Mouse (Mus musculus) lung, embryonic 14.5 days (tissue): ENCODE results near the gene Nt5c2. TPM values are rescaled to one million over a fixed set of nuclear protein-coding genes. Genes with fewer than 3 reads are reported as not detected.

Source experiments
- ATAC-seq: fragments of 200-750 bp; cut with Nextera tagmentation; 2 replicates; pipeline ENCODE4 v1.8.0; 2017; ENCODE audit warnings: mild to moderate bottlenecking, moderate TSS enrichment, moderate library complexity; ENCODE audit not compliant: insufficient read depth
- DNase-seq: peaks from one replicate; pipeline ENCODE4 v3.0.0-alpha.2; 2015
- H3K27ac ChIP-seq: fragments of 300-500 bp; sonication (generic); 2 replicates; pipeline ENCODE4 v1.5.1; 2014; ENCODE audit warnings: low read depth, mild to moderate bottlenecking, moderate library complexity
- H3K27me3 ChIP-seq: fragments of 300-500 bp; sonication (generic); 2 replicates; pipeline ENCODE4 v1.6.1; 2014; ENCODE audit warnings: low read length, control low read depth; ENCODE audit not compliant: insufficient read depth
- H3K36me3 ChIP-seq: fragments of 300-500 bp; sonication (generic); 2 replicates; pipeline ENCODE4 v1.6.1; 2014; ENCODE audit warnings: control low read depth; ENCODE audit not compliant: insufficient read depth
- H3K4me1 ChIP-seq: fragments of 300-500 bp; sonication (generic); 2 replicates; pipeline ENCODE4 v1.6.1; 2014; ENCODE audit warnings: antibody characterized with exemption, control low read depth; ENCODE audit not compliant: insufficient read depth
- H3K4me2 ChIP-seq: fragments of 300-500 bp; sonication (generic); 2 replicates; pipeline ENCODE4 v1.6.1; 2014; ENCODE audit warnings: mild to moderate bottlenecking
- H3K4me3 ChIP-seq: fragments of 300-500 bp; sonication (generic); 2 replicates; pipeline ENCODE4 v1.5.1; 2014; ENCODE audit warnings: low read depth, low read length
- H3K9ac ChIP-seq: fragments of 300-500 bp; sonication (generic); 2 replicates; pipeline ENCODE4 v1.6.1; 2014
- H3K9me3 ChIP-seq: fragments of 300-500 bp; sonication (generic); 2 replicates; pipeline ENCODE4 v1.6.1; 2016; ENCODE audit warnings: low read depth, low read length, control low read depth
- CTCF ChIP-seq: IDR thresholded peaks from 2 replicates; pipeline ENCODE4 v1.5.1; 2016; ENCODE audit warnings: antibody characterized with exemption, low read depth
- WGBS: fragments of 180-500 bp; shearing (Covaris S2); extraction: QIAGEN DNeasy Blood & Tissue Kit; methylation state at CpG from one replicate; pipeline ENCODE4 v1.1.7; 2014; 5-methylcytosine and 5-hydroxymethylcytosine counted together
- polyA plus RNA-seq: library from polyadenylated mRNA; unstranded; fragments of >200 nt; fragmentation: Nextera tagmentation; extraction: Ambion mirVana; gene quantifications from 2 replicates; pipeline ENCODE4 v1.2.1, GENCODE M21; 2014

The Nt5c2 gene
- polyA plus RNA-seq, 1 experiment from 2014 or later, result 81.2 TPM

DNA sequence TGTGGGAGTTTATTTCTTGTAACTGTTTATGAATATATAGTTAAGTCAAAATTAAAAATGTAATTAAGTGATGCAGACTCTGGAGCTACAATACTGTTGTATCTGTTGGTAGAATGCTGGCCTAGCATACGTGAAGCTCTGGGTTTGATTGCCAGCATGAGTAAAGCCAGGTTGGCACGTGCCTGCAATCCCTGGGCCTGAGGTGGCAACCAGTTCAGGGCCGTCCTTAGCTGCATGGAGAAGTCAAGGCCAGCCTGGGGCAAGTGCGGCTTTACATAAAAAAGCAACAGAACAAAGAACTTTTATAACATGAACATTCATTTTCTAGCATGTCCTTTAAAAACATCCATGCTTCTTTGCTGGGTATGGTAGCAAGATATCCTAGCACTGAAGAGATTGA lies 173.9 kb downstream of the Nt5c2 start:
- Histone ChIP-seq H3K9ac (no peak overlapping the region), H3K4me3 (no peak overlapping the region), H3K4me1 (no peaks in the 10 kb centered on the region), H3K4me2 (no peak overlapping the region), H3K27me3 (no peaks in the 10 kb centered on the region), H3K9me3 (no peaks in the 10 kb centered on the region), H3K27ac (no peak overlapping the region), H3K36me3 (no peaks in the 10 kb centered on the region)
- TF ChIP-seq CTCF, result no peak
- no peak for DNase-seq
- 82% methylated on average over 4 of the region's 4 CpGs for WGBS
- ATAC-seq, result no peak

GRCm38 (mm10) chr19:46837290-46838079 lies 177.5 kb downstream of the Nt5c2 start:
- H3K27me3 ChIP-seq, result no peaks in the 10 kb centered on the region
- no peaks in the 10 kb centered on the region for H3K4me1 ChIP-seq
- no peak overlapping the region for H3K4me3 ChIP-seq
- no peaks in the 10 kb centered on the region for H3K36me3 ChIP-seq
- 80% methylated on average over 11 of the region's 11 CpGs for WGBS
- no peaks in the 10 kb centered on the region for H3K9me3 ChIP-seq
- H3K9ac ChIP-seq, result no peak overlapping the region
- H3K4me2 ChIP-seq, result no peak overlapping the region
- no peak for TF ChIP-seq CTCF
- DNase-seq (no peak), ATAC-seq (no peak)
- no peak overlapping the region for H3K27ac ChIP-seq

- H3K9me3 ChIP-seq, result no peaks in the 10 kb centered on the region
- no peak overlapping the region for H3K4me2 ChIP-seq
- DNase-seq, result no peak
- WGBS, result 81% methylated on average over 3 of the region's 3 CpGs
- H3K27me3 ChIP-seq, result no peaks in the 10 kb centered on the region
- TF ChIP-seq CTCF, result no peak
- no peaks in the 10 kb centered on the region for H3K4me1 ChIP-seq
- H3K27ac ChIP-seq, result no peak overlapping the region
- no peaks in the 10 kb centered on the region for H3K36me3 ChIP-seq
- ATAC-seq, result no peak
- no peak overlapping the region for H3K9ac ChIP-seq
- H3K4me3 ChIP-seq, result no peak overlapping the region
Measured at GRCm38 (mm10) chr19:46836085-46836484, 178.9 kb downstream of the Nt5c2 start.

- no peaks in the 10 kb centered on the region for H3K27me3 ChIP-seq
- no peak for DNase-seq
- H3K27ac ChIP-seq, result no peak overlapping the region
- H3K9ac ChIP-seq, result no peak overlapping the region
- WGBS, result 61% methylated on average over 4 of the region's 4 CpGs
- no peaks in the 10 kb centered on the region for H3K36me3 ChIP-seq
- H3K4me3 ChIP-seq, result no peak overlapping the region
- H3K4me1 ChIP-seq, result no peaks in the 10 kb centered on the region
- ATAC-seq, result no peak
- no peaks in the 10 kb centered on the region for H3K9me3 ChIP-seq
- H3K4me2 ChIP-seq, result no peak overlapping the region
- TF ChIP-seq CTCF, result no peak
Measured at GRCm38 (mm10) chr19:46835339-46835738, 179.6 kb downstream of the Nt5c2 start.

- H3K9ac ChIP-seq, result no peak overlapping the region
- H3K9me3 ChIP-seq, result no peaks in the 10 kb centered on the region
- TF ChIP-seq CTCF, result no peak
- no peak overlapping the region for H3K4me2 ChIP-seq
- no peaks in the 10 kb centered on the region for H3K27me3 ChIP-seq
- ATAC-seq (no peak), DNase-seq (no peak)
- no peak overlapping the region for H3K27ac ChIP-seq
- H3K4me3 ChIP-seq, result no peak overlapping the region
- no peaks in the 10 kb centered on the region for H3K4me1 ChIP-seq
- no peaks in the 10 kb centered on the region for H3K36me3 ChIP-seq
- 79% methylated on average over 5 of the region's 5 CpGs for WGBS
Measured at GRCm38 (mm10) chr19:46834301-46834700, 180.7 kb downstream of the Nt5c2 start.

Other genes with a start within 250 kb of the Nt5c2 start
- 0.37 and 0.58 TPM in 2 replicates for gene Ina, start 455 bp downstream of the Nt5c2 start, polyA plus RNA-seq
- gene Pcgf6, start 35.8 kb upstream of the Nt5c2 start, polyA plus RNA-seq, result 22.8 and 26.7 TPM in 2 replicates
- 9.5 and 9.7 TPM in 2 replicates for gene Taf5, start 52.6 kb upstream of the Nt5c2 start, polyA plus RNA-seq
- gene Usmg5, start 75.5 kb upstream of the Nt5c2 start, polyA plus RNA-seq, result 956 and 1,068 TPM in 2 replicates
- gene Pdcd11, start 75.6 kb upstream of the Nt5c2 start, polyA plus RNA-seq, result 11.5 and 13.3 TPM in 2 replicates
- 2.4 and 2.6 TPM in 2 replicates for gene Calhm2, start 123.1 kb upstream of the Nt5c2 start, polyA plus RNA-seq
- gene Calhm1, start 129.1 kb upstream of the Nt5c2 start, polyA plus RNA-seq, result not detected in 2 replicates
- not detected in 2 replicates for gene Calhm3, start 142.6 kb upstream of the Nt5c2 start, polyA plus RNA-seq
- 7.6 and 8.0 TPM in 2 replicates for gene Neurl1a, start 163.7 kb upstream of the Nt5c2 start, polyA plus RNA-seq